Mouse (Mus musculus) embryonic facial prominence, embryonic 11.5 days (tissue): ENCODE results near the gene Nlrc5. TPM values are rescaled to one million over a fixed set of nuclear protein-coding genes. Genes with fewer than 3 reads are reported as not detected.

Experiments
- ATAC-seq: fragments of 200-750 bp; cut with Nextera tagmentation; replicated peaks from 2 replicates; pipeline ENCODE4 v1.8.0; 2017; ENCODE audit warnings: low read depth; ENCODE audit not compliant: insufficient number of reproducible peaks, low FRiP score, low TSS enrichment
- DNase-seq: peaks from one replicate; pipeline ENCODE4 v3.0.0-alpha.2; 2015; ENCODE audit warnings: low spot score
- H3K27ac ChIP-seq: fragments of 300-500 bp; sonication (generic); replicated peaks from 2 replicates; pipeline ENCODE4 v1.5.1; 2014; ENCODE audit warnings: mild to moderate bottlenecking, low read depth, low read length, control low read depth
- H3K27me3 ChIP-seq: fragments of 300-500 bp; sonication (generic); 2 replicates; pipeline ENCODE4 v1.6.1; 2014; ENCODE audit warnings: mild to moderate bottlenecking, low read length, moderate library complexity, mixed read lengths; ENCODE audit not compliant: control insufficient read depth, insufficient read depth
- H3K36me3 ChIP-seq: fragments of 300-500 bp; sonication (generic); replicated peaks from 2 replicates; pipeline ENCODE4 v1.6.1; 2014; ENCODE audit warnings: low read depth, mild to moderate bottlenecking, low read length, moderate library complexity, mixed read lengths; ENCODE audit not compliant: control insufficient read depth, insufficient read depth
- H3K4me1 ChIP-seq: fragments of 300-500 bp; sonication (generic); 2 replicates; pipeline ENCODE4 v1.6.1; 2014; ENCODE audit warnings: low read length, mixed read lengths; ENCODE audit not compliant: control insufficient read depth, insufficient read depth
- H3K4me2 ChIP-seq: fragments of 300-500 bp; sonication (generic); 2 replicates; pipeline ENCODE4 v1.6.1; 2014; ENCODE audit warnings: low read depth, mild to moderate bottlenecking, control low read depth, low read length, moderate library complexity
- H3K4me3 ChIP-seq: fragments of 300-500 bp; sonication (generic); 2 replicates; pipeline ENCODE4 v1.5.1; 2014; ENCODE audit warnings: low read depth, low read length, control low read depth
- H3K9ac ChIP-seq: fragments of 300-500 bp; sonication (generic); replicated peaks from 2 replicates; pipeline ENCODE4 v1.6.1; 2014; ENCODE audit warnings: mild to moderate bottlenecking, control low read depth, low read length
- H3K9me3 ChIP-seq: fragments of 300-500 bp; sonication (generic); replicated peaks from 2 replicates; pipeline ENCODE4 v1.6.1; 2016; ENCODE audit warnings: mild to moderate bottlenecking, low read length, inconsistent platforms, mixed read lengths; ENCODE audit not compliant: control insufficient read depth
- WGBS: fragments of 180-500 bp; shearing (Covaris S2); extraction: QIAGEN DNeasy Blood & Tissue Kit; methylation state at CpG from one replicate; pipeline ENCODE4 v1.1.7; 2014; 5-methylcytosine and 5-hydroxymethylcytosine counted together
- polyA plus RNA-seq: library from polyadenylated mRNA; unstranded; fragments of >200 nt; fragmentation: Nextera tagmentation; extraction: Ambion mirVana; gene quantifications from 2 replicates; pipeline ENCODE4 v1.2.1, GENCODE M21; 2014

Gene Nlrc5
- polyA plus RNA-seq, 1 experiment from 2014 or later, result 0.14 TPM

- Histone ChIP-seq H3K36me3 (no peaks in the 10 kb centered on the region), H3K27me3 (no peaks in the 10 kb centered on the region), H3K4me2 (no peak overlapping the region), H3K9me3 (no peaks in the 10 kb centered on the region), H3K9ac (no peak overlapping the region), H3K4me1 (no peaks in the 10 kb centered on the region), H3K4me3 (no peak overlapping the region), H3K27ac (no peak overlapping the region)
- DNase-seq, result no peak
- 64% methylated on average over 8 of the region's 8 CpGs for WGBS
- no peak for ATAC-seq
Measured at GRCm38 (mm10) chr8:94408443-94409080, 25.6 kb upstream of the Nlrc5 start.

DNA sequence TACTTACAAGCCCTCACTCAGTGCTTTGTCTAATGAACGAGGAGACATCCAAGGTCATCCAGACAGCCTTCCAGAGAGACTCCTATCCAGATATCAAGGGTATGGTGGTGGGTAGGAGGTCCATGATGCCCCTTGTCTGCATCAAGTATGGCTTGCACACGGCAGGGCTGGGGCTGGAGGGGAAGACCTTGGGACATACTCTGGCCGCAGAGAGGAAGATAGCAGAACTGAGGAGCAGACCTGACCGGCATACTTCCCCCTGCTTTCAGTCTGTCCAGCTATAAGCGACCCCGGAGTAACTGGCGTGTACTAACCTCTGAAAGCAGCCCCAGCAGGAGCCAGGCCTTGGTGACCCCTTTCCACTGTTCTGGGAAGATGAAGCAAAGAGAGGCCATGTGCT lies 24.6 kb upstream of the Nlrc5 start:
- WGBS, result 89% methylated on average over 7 of the region's 7 CpGs
- no peak for DNase-seq
- H3K4me1 ChIP-seq, result no peaks in the 10 kb centered on the region
- H3K27me3 ChIP-seq, result no peaks in the 10 kb centered on the region
- H3K27ac ChIP-seq, result no peak overlapping the region
- no peaks in the 10 kb centered on the region for H3K9me3 ChIP-seq
- H3K36me3 ChIP-seq, result no peaks in the 10 kb centered on the region
- H3K4me2 ChIP-seq, result no peak overlapping the region
- no peak overlapping the region for H3K4me3 ChIP-seq
- H3K9ac ChIP-seq, result no peak overlapping the region
- ATAC-seq, result 0 out of 2 replicates have a peak, but pooled peaks have one; percentile 34

GRCm38 (mm10) chr8:94412518-94412917 lies 21.6 kb upstream of the Nlrc5 start:
- Histone ChIP-seq H3K9me3 (no peaks in the 10 kb centered on the region), H3K36me3 (no peaks in the 10 kb centered on the region), H3K4me3 (no peak overlapping the region), H3K27ac (no peak overlapping the region), H3K4me2 (no peak overlapping the region), H3K27me3 (no peaks in the 10 kb centered on the region), H3K4me1 (no peaks in the 10 kb centered on the region), H3K9ac (no peak overlapping the region)
- DNase-seq (no peak), ATAC-seq (no peak)
- WGBS, result 85% methylated on average over 6 of the region's 6 CpGs

DNA sequence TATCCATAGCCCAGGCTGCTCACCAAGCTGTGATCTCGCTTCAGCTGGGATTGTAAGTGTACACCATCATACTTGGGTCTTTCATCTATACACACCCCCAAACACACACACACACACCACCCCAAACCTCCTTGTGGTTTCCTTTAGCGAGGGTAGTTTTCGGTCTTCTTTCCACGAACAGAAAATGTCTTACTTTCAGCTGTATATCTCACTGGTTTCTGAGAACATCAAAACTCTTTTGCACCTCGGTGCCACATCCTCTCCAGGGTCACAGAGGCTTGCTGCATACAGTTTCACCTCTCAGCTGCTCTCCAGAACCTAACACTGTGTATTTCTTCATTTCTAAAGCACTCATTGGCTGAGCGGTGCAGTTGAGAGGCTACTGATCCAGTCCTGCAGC lies 20.6 kb upstream of the Nlrc5 start:
- no peak for ATAC-seq
- H3K9ac ChIP-seq, result no peak overlapping the region
- no peaks in the 10 kb centered on the region for H3K4me1 ChIP-seq
- no peak overlapping the region for H3K4me3 ChIP-seq
- DNase-seq, result no peak
- no peaks in the 10 kb centered on the region for H3K27me3 ChIP-seq
- 81% methylated on average over 6 of the region's 6 CpGs for WGBS
- no peak overlapping the region for H3K4me2 ChIP-seq
- H3K27ac ChIP-seq, result no peak overlapping the region
- no peaks in the 10 kb centered on the region for H3K9me3 ChIP-seq
- no peaks in the 10 kb centered on the region for H3K36me3 ChIP-seq

DNA sequence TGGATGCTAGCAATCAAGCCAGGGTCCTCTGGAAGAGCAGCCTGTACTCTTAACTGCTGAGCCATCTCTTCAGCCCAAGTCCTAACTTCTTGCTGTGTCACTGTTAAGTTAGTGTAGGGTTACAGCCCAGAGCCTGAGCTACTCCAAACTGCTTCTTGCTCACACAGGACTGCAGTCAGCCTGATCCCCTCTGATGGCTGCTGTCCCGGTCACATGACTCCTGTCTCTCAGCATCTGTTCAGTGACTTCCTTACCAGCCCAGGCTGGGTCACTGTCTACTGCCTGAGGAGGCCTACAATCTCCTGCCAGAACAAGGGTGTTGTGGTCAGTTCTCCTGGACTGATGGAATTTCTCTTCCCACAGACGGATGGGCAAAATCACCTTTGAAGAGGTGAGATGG lies 18.9 kb upstream of the Nlrc5 start:
- Histone ChIP-seq H3K4me3 (no peak overlapping the region), H3K27me3 (no peaks in the 10 kb centered on the region), H3K9me3 (no peaks in the 10 kb centered on the region), H3K4me2 (no peak overlapping the region), H3K9ac (no peak overlapping the region), H3K36me3 (no peaks in the 10 kb centered on the region), H3K4me1 (no peaks in the 10 kb centered on the region), H3K27ac (no peak overlapping the region)
- DNase-seq, result peak; percentile 28
- 69% methylated on average over 2 of the region's 2 CpGs for WGBS
- no peak for ATAC-seq

DNA sequence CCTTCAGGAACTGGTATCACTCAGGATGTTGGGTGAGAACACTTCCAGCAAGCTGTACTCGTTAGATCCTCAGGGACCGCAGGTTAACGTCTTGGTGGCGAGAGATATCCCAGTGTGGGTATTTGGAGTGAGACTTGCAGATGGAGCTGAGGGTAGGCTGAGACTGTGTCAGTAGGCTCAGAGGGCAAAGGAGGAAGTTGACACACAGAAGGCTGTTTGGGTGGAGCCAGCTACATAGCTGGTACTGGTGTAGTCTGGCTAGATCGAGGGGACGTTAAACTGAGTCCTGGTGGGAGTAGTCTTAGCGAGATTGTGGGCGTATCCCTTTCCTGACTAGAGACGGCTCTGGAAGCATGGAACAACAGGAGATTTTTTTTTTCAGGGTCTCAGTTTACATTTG lies 16.1 kb upstream of the Nlrc5 start:
- no peak for ATAC-seq
- 71% methylated on average over 9 of the region's 9 CpGs for WGBS
- H3K27ac ChIP-seq, result no peak overlapping the region

GRCm38 (mm10) chr8:94422270-94422669 lies 11.9 kb upstream of the Nlrc5 start:
- Histone ChIP-seq H3K9ac (no peak overlapping the region), H3K4me1 (no peaks in the 10 kb centered on the region), H3K27ac (no peak overlapping the region), H3K4me3 (no peak overlapping the region), H3K36me3 (no peaks in the 10 kb centered on the region), H3K4me2 (no peak overlapping the region), H3K27me3 (no peaks in the 10 kb centered on the region), H3K9me3 (no peaks in the 10 kb centered on the region)
- WGBS, result 92% methylated on average over 4 of the region's 4 CpGs
- ATAC-seq (no peak), DNase-seq (no peak)

More for the DNA sequence above, 16.1 kb upstream of the Nlrc5 start:
- no peak for DNase-seq
- H3K4me3 ChIP-seq, result no peak overlapping the region
- H3K36me3 ChIP-seq, result no peaks in the 10 kb centered on the region
- H3K9ac ChIP-seq, result no peak overlapping the region
- no peaks in the 10 kb centered on the region for H3K27me3 ChIP-seq
- no peak overlapping the region for H3K4me2 ChIP-seq
- no peaks in the 10 kb centered on the region for H3K4me1 ChIP-seq
- no peaks in the 10 kb centered on the region for H3K9me3 ChIP-seq

GRCm38 (mm10) chr8:94427953-94428352 lies 6.2 kb upstream of the Nlrc5 start:
- ATAC-seq (no peak), DNase-seq (no peak)
- no peaks in the 10 kb centered on the region for H3K27me3 ChIP-seq
- H3K27ac ChIP-seq, result no peak overlapping the region
- H3K36me3 ChIP-seq, result no peaks in the 10 kb centered on the region
- no peak overlapping the region for H3K4me3 ChIP-seq
- 75% methylated on average over 10 of the region's 10 CpGs for WGBS
- no peak overlapping the region for H3K9ac ChIP-seq
- no peak overlapping the region for H3K4me2 ChIP-seq
- H3K4me1 ChIP-seq, result no peaks in the 10 kb centered on the region
- H3K9me3 ChIP-seq, result no peaks in the 10 kb centered on the region
